Comparison of ENCODE assay signal across 19 mouse cellular contexts in genomic region chr11:35466701-35467100, GRCm38 (mm10).
DNase-seq lines count a peak whose midpoint lies in the region; ATAC-seq lines count a peak whose summit lies in the region.
"Had no signal": no experiment of that assay in that cellular context is flagged by ENCODE, and none has a peak within 500 bp of the region (broad histone marks: within the 10 kb centered on the region; RNA-seq: fewer than 3 reads in every experiment).

No protein-coding gene starts in this region.

- DNase-seq in adrenal gland, postnatal 10 days = peak; percentile 38
- DNase-seq in adrenal gland, postnatal 25 days = no peak
- peak; percentile 23 to 26 for DNase-seq in heart, postnatal 10 days
- DNase-seq in heart, postnatal 25 days (ENCODE audit: low spot score) = no peak
- DNase-seq in left cerebral cortex, postnatal 4 days = peak; percentile 40
- no peak for DNase-seq in left cerebral cortex, postnatal 14 days (ENCODE audit: low spot score in 2 of 2)
- DNase-seq in NIH3T3 (ENCODE audit: low read depth) = peak; percentile 58
- DNase-seq: cerebellum, adult 9-11 months; gastrocnemius, postnatal 14 days; kidney, adult 11 months; kidney, postnatal 14 days; lung, adult 18-20 months; lung, postnatal 4 days; right cerebral cortex, postnatal 14 days had no signal

- ATAC-seq in erythroblast, adult 5-6 weeks (replicated peaks; ENCODE audit: low FRiP score, poor library complexity, severe bottlenecking) = no peak
- ATAC-seq: inflammation-experienced regulatory T-cells, adult 6 months; liver, embryonic 12.5 days; lung, postnatal 0 days; midbrain, embryonic 13.5 days had no signal

- intact Hi-C loops in heart, postnatal 10 days (cut with DNase I) = no loop called here
- intact Hi-C loops in heart, postnatal 25 days (cut with DNase I) = no loop called here
- intact Hi-C loops in left cerebral cortex, postnatal 4 days (cut with DNase I) = no loop called here
- intact Hi-C loops in left cerebral cortex, postnatal 14 days (cut with DNase I) = no loop called here

Comparison
In these comparisons a context has a peak if more than half of its experiments do, and no peak if none do; other contexts are left out.
1. DNase-seq: peak in adrenal gland, postnatal 10 days (single experiment), heart, postnatal 10 days (2 of 2), left cerebral cortex, postnatal 4 days (single experiment) and NIH3T3 (single experiment); none in adrenal gland, postnatal 25 days (single experiment), heart, postnatal 25 days (single experiment) and left cerebral cortex, postnatal 14 days (0 of 2).